Mouse (Mus musculus) T-helper 17 cell (primary cell): ENCODE measurements around the gene Acp2.

Experiments
- in situ Hi-C, 2 experiments: fragments of 300-600 bp; cut with MboI, MseI; formaldehyde crosslinking; loops; 1 replicate in 1 of 2; 2 replicates in 1 of 2; pipeline ENCODE4 v1.15.1; 2025; ENCODE audit warnings: high pct_unique_total_duplicates in 2 of 2

Gene Acp2

DNA sequence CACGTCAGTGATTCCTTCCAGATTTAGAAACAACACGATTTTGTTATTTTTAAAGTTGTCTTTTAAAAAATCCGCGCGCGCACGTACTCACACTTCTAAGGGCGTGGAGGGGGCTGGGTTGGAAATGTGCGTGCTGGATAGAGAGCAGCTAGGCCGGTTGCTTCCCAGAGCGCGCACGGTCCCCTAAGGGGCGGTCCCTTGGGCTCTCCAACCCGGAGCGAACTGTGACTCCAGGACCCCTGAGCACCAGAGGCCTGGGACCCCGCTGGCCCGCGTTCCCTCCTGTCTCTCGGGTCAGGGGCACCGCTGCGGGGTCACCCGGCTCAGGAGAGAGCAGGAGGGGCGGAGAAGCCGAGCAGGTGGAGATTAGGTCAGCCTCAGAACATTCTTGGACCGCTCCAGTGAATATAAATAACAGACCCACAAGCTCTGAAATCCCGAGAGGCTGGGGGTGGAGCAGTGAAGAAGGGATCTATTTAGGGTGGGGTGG lies 53.0 kb downstream of the Acp2 start, which contains the start of gene Pacsin3:
Pacsin3 (plus strand) TSS at position 294 of the 490 bp plus-strand sequence.
- in situ Hi-C loops, result loop anchor here in 1 of 2 experiments (10.0 kb wide), 1 partner anchor 1199 kb away; no protein-coding TSS in a partner anchor

GRCm38 (mm10) chr2:91256256-91257125 lies 53.8 kb downstream of the Acp2 start:
- in situ Hi-C loops, result loop anchor here in 1 of 2 experiments (10.0 kb wide), 1 partner anchor 1198 kb away; no protein-coding TSS in a partner anchor

DNA sequence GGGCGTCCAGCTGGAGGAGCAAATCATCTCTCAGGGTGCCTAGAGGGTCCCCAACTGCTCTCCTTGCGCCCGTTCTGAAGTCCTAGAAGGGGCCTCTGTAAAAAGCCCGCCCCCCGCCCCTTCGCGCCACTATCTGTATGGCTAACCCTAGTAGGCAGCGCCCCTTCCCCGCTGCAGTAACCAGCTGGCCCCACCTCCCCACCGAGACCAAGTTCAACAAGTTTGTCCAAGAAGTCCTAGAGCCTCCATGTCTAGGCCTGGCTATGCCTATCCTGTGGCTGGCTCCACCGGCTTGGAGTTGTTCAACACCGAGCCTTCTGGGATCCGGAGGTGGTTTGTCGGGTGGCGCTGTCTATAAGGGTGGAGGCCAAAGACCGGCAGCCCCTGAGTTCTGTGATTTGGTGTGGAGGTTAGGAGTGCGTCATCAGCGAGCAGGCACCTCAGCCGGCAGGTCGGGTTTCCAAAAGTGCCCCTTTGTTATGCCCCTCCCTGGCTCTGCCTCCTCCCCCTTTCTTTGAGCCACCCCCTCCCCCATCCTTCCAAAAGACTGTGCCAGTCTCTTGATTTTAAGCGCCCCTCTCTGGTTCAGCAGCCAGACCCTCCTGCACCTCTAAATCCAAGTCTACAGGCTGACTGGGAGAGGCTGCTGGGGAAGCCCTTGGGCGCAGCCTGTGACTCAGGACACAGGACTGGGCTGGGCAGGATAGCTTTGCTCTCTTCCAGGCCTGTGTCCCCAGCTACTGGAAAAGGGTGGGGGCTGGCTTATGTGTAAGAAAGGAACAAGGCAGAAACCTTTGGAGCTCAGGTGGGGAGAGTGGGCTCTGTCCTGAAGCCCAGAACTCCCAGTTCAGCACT lies 54.7 kb downstream of the Acp2 start:
- in situ Hi-C loops, result loop anchor here in 1 of 2 experiments (10.0 kb wide), 1 partner anchor 1197 kb away; no protein-coding TSS in a partner anchor

- in situ Hi-C loops, result loop anchor here in 1 of 2 experiments (10.0 kb wide), 1 partner anchor 1197 kb away; no protein-coding TSS in a partner anchor
These were observed 55.4 kb downstream of the Acp2 start for GRCm38 (mm10) chr2:91258054-91258453.

GRCm38 (mm10) chr2:91258830-91259229 lies 56.1 kb downstream of the Acp2 start:
- in situ Hi-C loops, result loop anchor here in 1 of 2 experiments (10.0 kb wide), 1 partner anchor 1196 kb away; no protein-coding TSS in a partner anchor

DNA sequence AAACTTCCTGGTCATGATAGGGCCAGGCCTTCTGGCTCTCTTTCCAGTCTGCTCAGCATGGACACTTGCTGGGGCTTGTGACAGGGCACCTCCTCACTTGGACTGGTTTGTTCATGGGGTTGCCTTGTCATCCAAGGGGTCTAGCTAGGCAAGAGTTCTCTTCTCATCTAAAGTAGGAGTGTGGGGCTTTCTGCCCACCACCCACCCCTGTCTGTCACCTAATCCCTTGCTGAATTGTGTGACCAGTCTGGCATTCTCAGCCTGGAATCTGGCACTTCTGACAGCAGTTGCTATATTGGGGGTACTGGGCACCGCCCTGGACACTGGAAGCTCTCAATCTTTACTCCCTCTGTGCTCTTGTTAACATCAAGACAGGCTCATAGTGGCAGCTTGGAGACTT lies 56.8 kb downstream of the Acp2 start:
- in situ Hi-C loops, result loop anchor here in 1 of 2 experiments (10.0 kb wide), 1 partner anchor 1195 kb away; no protein-coding TSS in a partner anchor
